Mouse (Mus musculus) adrenal gland, adult (tissue): Measurements from ENCODE around the gene Zbtb20.

Experiments
- DNase-seq, 2 experiments: peaks; one replicate each; pipeline ENCODE4 v3.0.0; 2022 to 2023; ENCODE audit warnings: low spot score in 1 of 2; ENCODE audit not compliant: inconsistent age in 2 of 2

Gene Zbtb20

GRCm38 (mm10) chr16:43672697-43673096 is 797.0 kb downstream of the Zbtb20 start:
- DNase-seq, result no peak

GRCm38 (mm10) chr16:43674400-43674799 is 798.7 kb downstream of the Zbtb20 start:
- DNase-seq, result no peak

GRCm38 (mm10) chr16:43687968-43688367 is 812.3 kb downstream of the Zbtb20 start:
- no peak for DNase-seq

- no peak for DNase-seq
Measured at GRCm38 (mm10) chr16:43690211-43690690, 814.6 kb downstream of the Zbtb20 start.

- no peak for DNase-seq
Measured at GRCm38 (mm10) chr16:43690912-43691311, 815.2 kb downstream of the Zbtb20 start.

- DNase-seq, result no peak
Measured at GRCm38 (mm10) chr16:43691741-43692140, 816.1 kb downstream of the Zbtb20 start.
